Mouse (Mus musculus): ENCODE measurements at regions not wholly inside any gene's neighbourhood (a gene's known extent, or its start where the extent isn't known, plus 50 kb on each side); places are given as distances from the start of the nearest gene placed in this dataset.

DNA sequence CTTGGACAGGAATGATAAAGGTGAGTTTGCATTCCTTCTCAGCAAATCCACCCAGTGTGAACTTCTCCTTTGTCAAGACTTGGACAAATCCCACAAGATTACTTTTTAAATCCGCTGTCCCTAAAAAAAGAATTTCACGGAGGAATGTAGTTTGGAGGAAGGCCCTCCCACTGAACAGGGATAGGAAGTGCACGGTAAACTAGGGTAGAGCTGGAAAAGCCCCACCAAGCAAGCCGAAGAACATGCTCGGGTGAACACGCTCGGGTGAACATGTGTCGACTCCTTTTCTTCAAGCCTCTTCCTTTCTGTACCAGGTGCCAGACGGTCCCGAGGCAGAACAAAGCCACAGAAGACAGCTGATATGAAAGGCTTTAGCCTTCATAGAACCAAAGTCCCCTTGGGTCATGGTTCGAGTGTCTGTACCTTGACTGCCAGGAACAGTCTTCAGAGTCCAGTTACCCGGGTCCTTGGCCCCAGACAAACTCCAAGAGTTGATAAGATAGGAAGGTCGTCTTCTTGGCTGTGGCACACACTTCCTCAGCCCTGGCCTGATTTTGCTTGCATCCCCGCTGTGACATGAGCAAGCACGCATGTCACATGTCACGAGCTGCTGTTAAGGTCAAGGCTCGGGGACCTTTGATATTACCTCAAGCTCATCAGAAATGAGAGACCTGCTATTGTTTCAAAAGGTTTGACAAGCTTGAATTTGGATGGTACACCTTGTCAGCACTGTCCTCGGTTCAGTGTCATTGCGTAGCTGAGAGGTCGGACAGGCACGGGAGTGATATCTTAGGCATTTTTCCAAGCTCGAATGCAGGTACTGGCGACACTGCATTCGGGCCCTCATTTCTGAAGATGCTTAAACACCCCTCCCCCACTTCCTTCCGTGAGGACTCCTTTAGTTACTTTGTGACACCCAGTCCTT, 51.5 kb upstream of the Ryk start:
- no peak for ATAC-seq (ENCODE audit: low TSS enrichment)

DNA sequence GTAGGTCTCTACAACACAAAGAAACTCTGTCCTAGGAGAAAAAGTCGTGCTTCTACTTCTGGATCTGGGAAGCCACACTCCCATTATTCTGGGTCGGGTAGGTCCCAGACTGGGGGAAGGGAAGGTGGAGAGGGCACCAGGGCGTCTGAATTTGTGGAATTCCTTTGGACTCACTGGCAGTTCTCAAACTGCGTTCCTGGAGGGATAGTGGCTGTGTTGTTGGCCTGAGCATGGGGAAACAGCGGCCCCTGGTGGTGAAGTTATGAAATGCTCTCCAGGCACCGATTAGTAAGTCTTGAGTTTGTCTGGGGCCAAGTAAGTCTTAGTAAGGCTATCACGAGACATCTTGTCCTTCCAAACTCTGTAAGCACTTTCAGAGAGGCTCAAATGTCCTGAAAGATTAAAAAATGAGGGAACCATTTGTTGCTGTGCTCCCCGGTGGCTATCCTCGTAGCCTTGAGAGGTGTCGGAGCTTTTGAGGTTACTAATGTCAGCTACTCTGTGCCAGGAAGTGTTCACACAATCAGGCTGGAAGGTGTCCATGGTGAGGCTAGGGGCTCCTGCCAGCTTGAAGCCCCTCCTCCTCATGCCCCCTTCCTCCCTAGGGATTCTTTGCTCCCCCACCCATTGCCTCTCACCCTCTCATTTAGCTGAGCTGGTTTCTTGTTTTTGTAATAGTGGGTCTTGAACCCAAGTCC, 50.2 kb upstream of the Ryk start:
- ATAC-seq (ENCODE audit: low TSS enrichment), result peak; percentile 92

All from frontal cortex, adult (tissue).